Mouse (Mus musculus) myocyte (in vitro differentiated cells): ENCODE data around the gene Hsp90aa1.
"Not testable (repeated sequence)": the region's sequence is repeated elsewhere in the genome, so short reads cannot be mapped to it uniquely, and the experiment has no call there.

Experiments used
- CEBPB ChIP-seq: IDR thresholded peaks from 2 replicates; pipeline ENCODE4 v1.6.1; 2011; ENCODE audit warnings: mild to moderate bottlenecking, moderate library complexity; ENCODE audit not compliant: poor library complexity, insufficient read depth, severe bottlenecking
- E2F4 ChIP-seq: IDR thresholded peaks from one replicate; pipeline ENCODE4 v1.6.1; 2011; ENCODE audit warnings: mild to moderate bottlenecking, control low read depth, moderate library complexity; ENCODE audit not compliant: insufficient read depth
- MAX ChIP-seq: IDR thresholded peaks from one replicate; pipeline ENCODE4 v1.6.1; 2011; ENCODE audit warnings: low read depth, mild to moderate bottlenecking, control low read depth
- MYOD1 ChIP-seq, 3 experiments: IDR thresholded peaks; one replicate each; pipeline ENCODE4 v1.6.1; 2011; ENCODE audit warnings: control low read depth in 2 of 3, low read depth in 2 of 3, mild to moderate bottlenecking in 2 of 3, moderate library complexity in 1 of 3; ENCODE audit not compliant: insufficient read length in 2 of 3, control insufficient read depth in 1 of 3
- MYOG ChIP-seq, 3 experiments: IDR thresholded peaks; one replicate each; pipeline ENCODE4 v1.6.1; 2011; ENCODE audit warnings: control low read depth in 2 of 3, low read depth in 2 of 3, mild to moderate bottlenecking in 2 of 3; ENCODE audit not compliant: insufficient read length in 2 of 3, control insufficient read depth in 1 of 3, insufficient read depth in 1 of 3
- POLR2A ChIP-seq: IDR thresholded peaks from one replicate; pipeline ENCODE4 v1.6.1; 2011; ENCODE audit warnings: low read depth, mild to moderate bottlenecking, control low read depth, moderate library complexity; ENCODE audit not compliant: insufficient read length
- POLR2AphosphoS2 ChIP-seq: IDR thresholded peaks from one replicate; pipeline ENCODE4 v1.6.1; 2011; ENCODE audit warnings: low read depth, control low read depth; ENCODE audit not compliant: insufficient read length
- SRF ChIP-seq: IDR thresholded peaks from one replicate; pipeline ENCODE4 v1.6.1; 2011; ENCODE audit warnings: low read depth; ENCODE audit not compliant: control insufficient read depth, insufficient read length
- TCF12 ChIP-seq: IDR thresholded peaks from one replicate; pipeline ENCODE4 v1.6.1; 2011; ENCODE audit warnings: mild to moderate bottlenecking, control low read depth; ENCODE audit not compliant: poor library complexity, insufficient read depth, severe bottlenecking
- USF1 ChIP-seq: IDR thresholded peaks from one replicate; pipeline ENCODE4 v1.6.1; 2011; ENCODE audit warnings: low read depth, mild to moderate bottlenecking, control low read depth, moderate library complexity

- not testable (repeated sequence) for TF ChIP-seq POLR2A; E2F4; CEBPB; POLR2AphosphoS2; TCF12; SRF; MYOD1 (IDR thresholded peaks at IDR 0.05; ENCODE audit: control insufficient read depth in 1 of 3, insufficient read length in 2 of 3, low read depth in 2 of 3); MYOG (IDR thresholded peaks at IDR 0.05; ENCODE audit: control insufficient read depth in 1 of 3, insufficient read depth in 1 of 3, insufficient read length in 2 of 3, low read depth in 2 of 3); MAX; USF1
Observed at GRCm38 (mm10) chr12:110701363-110701762, 1.2 kb downstream of the Hsp90aa1 start.
